Mouse (Mus musculus): Measurements from ENCODE around the gene Ifngr1.

GRCm38 (mm10) chr10:19582806-19583430 is 8.8 kb upstream of the Ifngr1 start:
- TF ChIP-seq CHD1 (IDR thresholded peaks at IDR 0.05; ENCODE audit: low read depth, low read length), result no peak
- no peak for TF ChIP-seq MAX (IDR thresholded peaks at IDR 0.05; ENCODE audit: low read length)
- no peak for TF ChIP-seq CTCF (IDR thresholded peaks at IDR 0.05 in 2 of 3, conservative IDR thresholded peaks at IDR 0.05 in 1 of 3; ENCODE audit: control insufficient read depth in 1 of 3, insufficient read depth in 1 of 3, low read depth in 2 of 3, low read length in 3 of 3, poor library complexity in 1 of 3, severe bottlenecking in 1 of 3)
- TF ChIP-seq RCOR1 (IDR thresholded peaks at IDR 0.05; ENCODE audit: low read depth, low read length), result no peak
- no peak for TF ChIP-seq ZKSCAN1 (IDR thresholded peaks at IDR 0.05; ENCODE audit: low read depth, low read length)
- TF ChIP-seq POLR2A (IDR thresholded peaks at IDR 0.05; ENCODE audit: control insufficient read depth in 1 of 2, insufficient read depth in 1 of 2, low read depth in 1 of 2, low read length in 2 of 2, poor library complexity in 1 of 2), result no peak
- TF ChIP-seq TAL1 (IDR thresholded peaks at IDR 0.05; ENCODE audit: low read length), result no peak
- TF ChIP-seq RAD21 (IDR thresholded peaks at IDR 0.05; ENCODE audit: low read depth, low read length), result no peak
- TF ChIP-seq MEF2A (IDR thresholded peaks at IDR 0.05; ENCODE audit: extremely low read depth, insufficient replicate concordance, low read depth, low read length, poor library complexity, severe bottlenecking), result no peak
- TF ChIP-seq POLR2AphosphoS2 (IDR thresholded peaks at IDR 0.05; ENCODE audit: low read length), result no peak
- TF ChIP-seq HCFC1 (IDR thresholded peaks at IDR 0.05; ENCODE audit: low read depth, low read length), result no peak

Data from MEL (cell line).